Comparison of ENCODE assay signal across 9 mouse cellular contexts in the genomic region with DNA sequence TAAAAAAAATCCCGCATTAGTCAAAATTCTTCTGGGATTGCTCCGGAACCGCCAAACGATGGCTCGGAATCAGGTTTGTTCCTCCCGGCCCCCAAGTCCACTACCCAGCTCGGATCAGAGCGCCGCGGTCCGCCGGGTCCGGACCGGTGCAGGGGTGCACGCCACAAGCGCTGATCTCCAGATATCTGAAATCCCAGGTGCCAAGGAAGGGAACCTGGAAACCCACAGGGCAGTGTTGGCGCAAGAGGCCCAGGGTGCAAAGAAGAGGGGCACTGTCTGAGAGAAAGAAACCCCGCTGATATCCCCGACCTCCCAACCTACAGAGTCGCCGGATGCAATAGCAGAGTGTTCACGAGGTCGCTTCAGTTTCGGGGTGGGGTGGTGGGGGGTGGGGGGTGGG. TPM values are rescaled to one million over a fixed set of nuclear protein-coding genes. Genes with fewer than 3 reads are reported as not detected.
A peak's percentile ranks its signal among the peaks of the same experiment; 100 is the strongest.
DNase-seq lines count a peak whose midpoint lies in the region; ATAC-seq and TF ChIP-seq lines count a peak whose summit lies in the region.
"Had no signal": no experiment of that assay in that cellular context is flagged by ENCODE, and none has a peak within 500 bp of the region (broad histone marks: within the 10 kb centered on the region; RNA-seq: fewer than 3 reads in every experiment).

No protein-coding gene starts in this region.

- no peak for TF ChIP-seq CTCF in C2C12 (IDR thresholded peaks at IDR 0.05; ENCODE audit: control insufficient read depth, insufficient read depth, insufficient read length)

- no peak for DNase-seq in heart, postnatal 10 days
- DNase-seq in testis, postnatal 14 days (ENCODE audit: low spot score), result no peak
- no peak for DNase-seq in right cerebral cortex, postnatal 25 days
- no peak for DNase-seq in cerebellum, postnatal 36 days
- DNase-seq: layer of hippocampus, postnatal 36 days had no signal

- peak overlapping the region; percentile 4 for H3ac ChIP-seq in C2C12 (ENCODE audit: control insufficient read depth, insufficient read length, low read depth)

- peaks cover 67% of the 10 kb centered on the region for H3K79me2 ChIP-seq in C2C12 (ENCODE audit: control insufficient read depth, insufficient read depth)

- H3K9ac ChIP-seq in heart, embryonic 11.5 days (ENCODE audit: low read depth, low read length), result peak overlapping the region; percentile 95
- H3K9ac ChIP-seq in forebrain, embryonic 12.5 days, result peak overlapping the region; percentile 98
- H3K9ac ChIP-seq in liver, embryonic 12.5 days, result peak overlapping the region; percentile 81

- peak overlapping the region; percentile 93 for H3K4me3 ChIP-seq in heart, embryonic 11.5 days (ENCODE audit: low read depth, low read length)
- H3K4me3 ChIP-seq in C2C12 (ENCODE audit: insufficient read depth, poor library complexity, severe bottlenecking), result peak overlapping the region; percentile 89
- H3K4me3 ChIP-seq in forebrain, embryonic 12.5 days (replicated peaks), result peak overlapping the region; percentile 90
- peak overlapping the region; percentile 79 for H3K4me3 ChIP-seq in liver, embryonic 12.5 days

- no peak overlapping the region for H3K27ac ChIP-seq in heart, embryonic 11.5 days (ENCODE audit: low read depth, low read length)
- H3K27ac ChIP-seq in forebrain, embryonic 12.5 days, result 0 out of 2 replicates have a peak overlapping the region, but pooled peaks have one; percentile 36
- H3K27ac ChIP-seq in liver, embryonic 12.5 days, result no peak overlapping the region

- intact Hi-C loops in heart, postnatal 10 days (cut with DNase I), result loop anchor here (5.0 kb wide), 2 partner anchors 50 to 130 kb away; no protein-coding TSS in a partner anchor

- H3K36me3 ChIP-seq in heart, embryonic 11.5 days (ENCODE audit: control insufficient read depth, insufficient read depth, low read length), result no peaks in the 10 kb centered on the region
- peaks cover 11% of the 10 kb centered on the region for H3K36me3 ChIP-seq in C2C12 (ENCODE audit: control insufficient read depth, insufficient read depth)
- H3K36me3 ChIP-seq in forebrain, embryonic 12.5 days (replicated peaks), result 0 out of 2 replicates have a peak, but pooled peaks cover 6% of the 10 kb centered on the region
- no peaks in the 10 kb centered on the region for H3K36me3 ChIP-seq in liver, embryonic 12.5 days

- no peaks in the 10 kb centered on the region for H3K27me3 ChIP-seq in heart, embryonic 11.5 days (ENCODE audit: control insufficient read depth, insufficient read depth, low read length)
- no peaks in the 10 kb centered on the region for H3K27me3 ChIP-seq in C2C12 (ENCODE audit: control insufficient read depth, insufficient read depth, insufficient read length)
- H3K27me3 ChIP-seq in forebrain, embryonic 12.5 days, result peaks cover 53% of the 10 kb centered on the region
- H3K27me3 ChIP-seq in liver, embryonic 12.5 days (replicated peaks), result peaks cover 56% of the 10 kb centered on the region

- H3K9me3 ChIP-seq in heart, embryonic 11.5 days (replicated peaks; ENCODE audit: control insufficient read depth, low read length), result no peaks in the 10 kb centered on the region
- no peaks in the 10 kb centered on the region for H3K9me3 ChIP-seq in forebrain, embryonic 12.5 days
- H3K9me3 ChIP-seq in liver, embryonic 12.5 days (replicated peaks), result no peaks in the 10 kb centered on the region

- under 1% methylated on average over 24 of the region's 24 CpGs for WGBS in heart, embryonic 11.5 days (ENCODE audit: insufficient replicate concordance)
- WGBS in forebrain, embryonic 12.5 days, result under 1% methylated on average over 24 of the region's 24 CpGs
- WGBS in liver, embryonic 12.5 days (ENCODE audit: insufficient replicate concordance), result 2% methylated on average over 24 of the region's 24 CpGs

- peak overlapping the region; percentile 97 for H3K4me2 ChIP-seq in heart, embryonic 11.5 days
- H3K4me2 ChIP-seq in forebrain, embryonic 12.5 days, result peak overlapping the region; percentile 76
- peak overlapping the region; percentile 98 for H3K4me2 ChIP-seq in liver, embryonic 12.5 days

- ATAC-seq in heart, embryonic 11.5 days (replicated peaks; ENCODE audit: insufficient number of reproducible peaks, low FRiP score, low TSS enrichment), result no peak
- ATAC-seq in forebrain, embryonic 12.5 days (ENCODE audit: low FRiP score), result no peak
- no peak for ATAC-seq in liver, embryonic 12.5 days

- H3K79me3 ChIP-seq in C2C12 (ENCODE audit: low read depth), result peaks cover 50% of the 10 kb centered on the region

- H3K4me1 ChIP-seq in heart, embryonic 11.5 days (ENCODE audit: control insufficient read depth, insufficient read depth, low read length), result peaks cover 26% of the 10 kb centered on the region
- H3K4me1 ChIP-seq in forebrain, embryonic 12.5 days, result peaks cover 71% of the 10 kb centered on the region
- peaks cover 80% of the 10 kb centered on the region for H3K4me1 ChIP-seq in liver, embryonic 12.5 days

TF ChIP-seq in C2C12, 6 proteins besides CTCF, POLR2A, EP300 and RAD21:
- no peak for TF ChIP-seq MAX (IDR thresholded peaks at IDR 0.05)
- no peak for TF ChIP-seq MYOG (IDR thresholded peaks at IDR 0.05; ENCODE audit: control insufficient read depth, extremely low read depth, insufficient read length)
- no peak for TF ChIP-seq USF1 (IDR thresholded peaks at IDR 0.05; ENCODE audit: low read depth)
- TF ChIP-seq FOSL1 (IDR thresholded peaks at IDR 0.05; ENCODE audit: insufficient read depth, low read length, poor library complexity, severe bottlenecking), result no peak

RNA-seq across cellular contexts. Expression of a gene that starts 1.9 kb away (rescaled TPM):
- polyA plus RNA-seq in heart, embryonic 11.5 days (2014; fragmentation: Nextera tagmentation; extraction: Ambion mirVana), result 15.6 and 21.1 TPM in 2 replicates
- 10 to 100 TPM; 12.3 to 15.9 TPM for total RNA-seq in heart, postnatal 10 days (2021)
- 32.4 TPM for polyA plus RNA-seq in C2C12 (2012; fragmentation: generic; extraction: Trizol)
- polyA plus RNA-seq in forebrain, embryonic 12.5 days (2016; fragmentation: Nextera tagmentation; extraction: Ambion mirVana), result 22.6 and 24.3 TPM in 2 replicates
- polyA plus RNA-seq in liver, embryonic 12.5 days (2016; fragmentation: Nextera tagmentation; extraction: Ambion mirVana), result 13.7 and 13.9 TPM in 2 replicates
